Mouse (Mus musculus) embryonic fibroblast, embryonic 13.5 days (primary cell): ENCODE data around the gene AU021092.

Experiments used
- CTCF ChIP-seq: IDR thresholded peaks from 2 replicates; pipeline ENCODE4 v1.5.1; 2011; ENCODE audit warnings: mild to moderate bottlenecking, control low read depth, low read length, moderate library complexity, borderline replicate concordance; ENCODE audit not compliant: insufficient read depth
- POLR2A ChIP-seq: IDR thresholded peaks from 2 replicates; pipeline ENCODE4 v1.6.1; 2011; ENCODE audit warnings: low read depth, mild to moderate bottlenecking, control low read depth, low read length, moderate library complexity

DNA sequence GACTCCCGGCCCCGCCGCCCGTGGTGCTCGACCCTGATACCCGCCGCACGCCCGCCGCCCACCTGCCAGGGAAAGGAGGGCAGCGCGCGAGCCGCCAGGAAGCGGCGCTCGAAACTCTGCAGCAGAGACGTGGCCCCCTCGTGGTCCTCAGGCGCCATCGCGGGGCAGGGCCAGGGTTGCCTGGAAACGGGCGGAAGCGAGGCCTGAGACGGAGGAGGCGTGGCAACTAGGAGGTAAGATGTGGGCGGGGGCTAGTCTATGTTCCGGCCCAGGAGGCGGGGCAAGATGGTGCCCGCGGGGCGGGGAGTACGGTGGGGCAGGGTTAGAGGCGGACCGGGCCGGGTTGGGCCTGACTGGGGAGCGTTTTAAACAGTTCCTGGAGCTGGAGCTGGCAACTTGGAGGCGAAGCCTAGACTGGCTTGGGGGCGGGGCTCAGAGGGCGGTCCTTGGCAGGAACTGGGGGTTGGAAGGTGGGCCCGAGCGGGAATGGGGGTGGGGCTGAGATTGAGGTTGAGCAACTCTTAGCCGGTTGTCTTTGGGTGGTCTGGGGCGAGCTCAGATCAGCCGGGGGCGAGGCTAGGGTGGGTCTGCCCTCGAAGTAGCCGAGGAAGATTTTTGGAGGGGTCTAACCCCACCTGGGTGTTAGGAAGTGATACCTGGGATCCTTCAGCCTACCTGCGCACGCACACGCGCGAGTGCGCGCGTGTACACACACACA, 33.8 kb upstream of the AU021092 start, which contains the start of gene Eef2kmt:
- TF ChIP-seq POLR2A: peak; percentile 65
- TF ChIP-seq CTCF: peak; percentile 61; the same call in 1 of the 2 replicates
